Mouse (Mus musculus): ENCODE measurements at regions not wholly inside any gene's neighbourhood (a gene's known extent, or its start where the extent isn't known, plus 50 kb on each side); places are given as distances from the start of the nearest gene placed in this dataset.
"Not testable (repeated sequence)": the region's sequence is repeated elsewhere in the genome, so short reads cannot be mapped to it uniquely, and the experiment has no call there.

DNA sequence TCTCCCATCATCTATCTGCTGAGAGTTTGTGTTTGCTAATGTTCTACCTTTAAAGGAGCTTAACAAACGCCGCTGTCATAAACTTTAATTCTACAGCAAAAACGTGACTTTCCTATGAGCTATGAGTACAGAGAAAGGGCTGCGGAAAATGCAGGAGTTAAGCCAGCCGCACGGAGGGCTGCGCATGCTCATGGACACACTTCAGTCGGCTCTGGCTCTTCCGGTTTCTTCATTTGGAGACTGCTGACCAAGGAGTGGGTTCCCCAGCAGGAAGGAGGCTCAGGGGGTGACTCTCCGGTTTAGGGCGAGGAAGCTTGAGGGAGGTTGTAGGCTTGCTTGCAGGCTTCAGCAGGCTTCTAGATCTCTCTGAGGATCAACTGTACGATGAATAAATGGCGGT, 59.3 kb downstream of the Sox2 start:
- no peak for DNase-seq

DNA sequence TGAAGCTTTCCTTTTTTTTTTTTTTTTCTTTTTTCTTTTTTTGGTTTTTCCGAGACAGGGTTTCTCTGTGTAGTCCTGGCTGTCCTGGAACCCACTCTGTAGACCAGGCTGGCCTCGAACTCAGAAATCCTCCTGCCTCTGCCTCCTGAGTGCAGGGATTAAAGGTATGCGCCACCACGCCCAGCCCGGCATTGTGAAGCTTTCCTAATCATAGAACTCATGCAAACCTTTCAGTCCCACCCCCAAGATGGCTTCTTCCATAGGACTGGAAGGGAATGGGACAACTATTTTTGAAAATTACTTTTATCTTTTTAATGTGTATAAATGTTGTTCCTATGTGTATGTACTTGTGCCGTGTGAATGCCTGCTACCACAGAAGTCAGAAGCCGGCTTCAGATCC, 61.9 kb downstream of the Sox2 start:
- not testable (repeated sequence) for DNase-seq

DNA sequence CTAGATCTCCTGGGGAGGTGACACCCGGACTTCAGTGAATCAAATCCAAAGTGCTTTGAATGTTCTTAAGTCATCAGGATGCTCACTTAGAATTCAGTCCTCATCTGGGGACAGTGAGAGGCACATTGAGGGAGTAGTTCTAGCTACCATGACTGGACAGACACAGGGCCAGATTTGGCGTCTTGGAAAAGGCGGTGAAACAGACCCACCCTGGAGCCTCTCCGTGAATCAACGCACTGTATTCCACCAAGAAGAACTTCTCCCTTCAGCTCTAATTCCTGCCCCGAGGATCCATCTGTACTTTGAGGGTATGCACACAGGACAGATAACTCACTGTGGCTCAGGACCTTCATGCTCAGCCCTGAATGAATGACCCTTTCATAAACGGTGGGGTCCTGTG, 72.3 kb downstream of the Sox2 start:
- no peak for DNase-seq

DNA sequence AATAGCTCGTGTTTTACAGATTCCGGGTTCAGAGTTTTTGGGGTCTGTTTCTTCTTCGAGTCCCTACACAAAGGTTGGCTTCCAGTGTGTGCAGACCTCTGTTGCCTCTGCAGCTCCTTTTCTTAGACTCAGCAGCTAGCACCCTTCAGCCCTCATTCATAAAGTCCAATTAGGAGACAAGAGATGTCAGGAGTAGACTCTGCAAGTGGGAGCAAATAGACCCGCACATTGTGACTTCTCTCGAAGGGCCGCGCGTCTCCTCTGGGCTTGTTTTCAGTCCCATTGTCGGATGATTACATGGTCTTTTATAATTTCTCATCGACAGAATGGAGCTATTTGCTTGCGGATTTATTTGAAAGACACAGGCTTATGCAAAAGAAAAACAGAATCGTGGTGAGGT, 76.8 kb downstream of the Sox2 start:
- no peak for DNase-seq

DNA sequence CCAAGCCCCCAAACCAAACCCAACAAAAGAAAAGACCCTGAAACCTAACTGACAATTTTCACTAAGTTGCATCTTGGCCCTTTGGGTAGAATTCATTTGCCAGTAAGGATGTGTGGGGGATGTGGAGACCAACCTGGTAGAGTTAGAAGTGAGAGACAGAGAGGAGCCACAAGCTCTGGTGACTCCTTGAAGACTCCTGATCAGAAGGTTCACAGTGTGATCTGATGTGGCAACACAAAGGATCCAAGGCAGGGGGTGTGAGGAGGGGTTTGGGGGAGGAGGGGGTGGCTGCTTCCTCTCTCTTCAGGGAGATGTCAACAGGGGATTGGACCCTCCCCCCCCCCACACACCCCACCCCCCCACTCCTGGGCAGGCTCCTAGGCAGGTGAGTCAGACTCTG, 78.1 kb downstream of the Sox2 start:
- no peak for DNase-seq

DNA sequence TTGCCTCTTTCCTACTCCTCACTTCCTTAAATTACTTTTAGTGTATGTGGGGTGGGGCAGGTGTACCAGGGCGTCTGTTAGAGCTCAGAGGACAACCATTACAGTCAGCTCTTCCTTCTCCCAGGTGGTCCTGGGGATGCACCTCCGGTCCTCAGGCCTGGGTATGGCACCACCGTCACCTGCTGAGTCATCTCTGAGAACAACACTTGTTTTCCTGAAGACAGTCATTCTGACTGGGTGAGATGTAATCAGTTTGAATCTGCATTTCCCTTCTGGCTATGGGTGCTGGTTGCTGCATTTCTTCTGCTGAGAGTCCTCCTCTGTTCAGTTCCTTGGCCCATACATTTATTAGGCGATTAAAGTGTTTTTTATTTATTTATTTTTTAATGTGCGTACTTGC, 84.8 kb downstream of the Sox2 start:
- no peak for DNase-seq

DNA sequence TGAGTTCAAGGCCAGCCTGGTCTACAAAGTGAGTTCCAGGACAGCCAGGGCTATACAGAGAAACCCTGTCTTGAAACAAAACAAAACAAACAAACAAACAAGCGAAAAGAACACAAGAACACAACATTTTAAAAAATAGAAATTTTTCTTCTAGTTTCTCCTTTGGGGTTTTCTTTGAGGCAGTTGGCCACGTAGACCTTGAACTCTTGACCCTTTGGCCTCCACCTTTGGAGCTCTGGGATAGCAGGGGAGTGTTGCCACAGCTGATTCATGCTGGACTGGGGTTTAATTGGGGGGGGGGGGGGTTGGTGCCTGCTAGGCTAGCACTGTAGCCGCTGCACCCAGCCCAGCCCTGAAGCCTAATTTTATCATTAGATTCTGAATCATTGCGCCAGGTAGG, 87.8 kb downstream of the Sox2 start:
- DNase-seq = no peak

DNA sequence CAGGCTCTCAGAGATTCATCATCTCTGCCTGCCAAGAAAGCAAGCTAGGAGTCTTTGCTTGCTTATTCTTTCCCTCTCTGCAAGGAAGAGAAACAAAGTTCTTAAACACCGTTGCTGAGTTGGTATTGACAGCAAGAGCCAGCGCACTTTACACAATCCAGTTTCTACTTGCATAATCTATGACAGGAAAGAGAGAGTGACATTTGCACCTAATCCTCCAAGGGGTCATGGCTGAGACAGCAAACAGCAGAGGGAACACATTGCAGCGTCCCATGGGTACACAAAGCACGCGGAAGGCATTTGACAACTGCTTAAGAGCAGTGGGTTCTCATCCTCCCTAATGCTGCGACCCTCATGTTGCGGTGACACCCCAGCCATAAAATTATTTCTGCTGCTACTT, 88.7 kb downstream of the Sox2 start:
- no peak for DNase-seq

DNA sequence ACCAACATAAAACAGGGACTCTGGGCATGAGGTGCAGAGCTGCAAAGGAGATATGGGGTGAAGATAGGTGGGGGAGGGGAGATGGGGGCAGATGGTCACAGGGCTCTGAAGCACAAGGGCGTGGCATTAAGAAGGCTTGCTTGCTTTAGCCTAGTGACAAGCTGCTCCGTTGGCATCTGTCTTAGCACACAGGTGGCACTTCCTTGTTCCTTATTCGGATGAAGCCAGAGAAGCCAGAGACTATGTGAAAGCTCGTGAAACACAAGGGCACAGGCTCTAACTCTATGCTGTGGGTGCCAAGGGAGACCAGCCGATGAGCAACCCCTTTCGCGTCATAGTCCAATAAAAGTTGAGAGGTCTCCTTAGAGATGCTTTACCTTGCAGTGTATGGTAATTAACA, 89.5 kb downstream of the Sox2 start:
- DNase-seq = no peak

DNA sequence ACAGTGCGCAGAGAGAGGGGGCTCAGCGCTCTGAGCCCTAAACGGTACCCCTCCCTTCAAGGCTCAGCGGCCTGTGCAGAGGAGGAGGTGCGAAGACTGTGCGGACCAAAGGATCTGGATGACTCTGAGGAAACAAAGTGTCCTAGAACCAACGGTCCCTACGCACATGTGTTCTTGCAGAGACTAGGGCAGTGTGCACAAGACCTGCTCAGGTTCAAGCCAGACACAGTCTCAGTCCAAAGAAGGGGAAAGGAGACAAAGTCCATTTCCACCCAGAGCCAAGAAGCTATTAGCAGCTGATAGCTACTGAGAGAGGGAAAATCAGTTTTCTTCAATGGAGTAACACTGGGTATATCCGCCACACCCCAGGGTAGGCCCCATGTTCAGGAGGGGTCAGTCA, 89.9 kb downstream of the Sox2 start:
- DNase-seq = no peak

DNA sequence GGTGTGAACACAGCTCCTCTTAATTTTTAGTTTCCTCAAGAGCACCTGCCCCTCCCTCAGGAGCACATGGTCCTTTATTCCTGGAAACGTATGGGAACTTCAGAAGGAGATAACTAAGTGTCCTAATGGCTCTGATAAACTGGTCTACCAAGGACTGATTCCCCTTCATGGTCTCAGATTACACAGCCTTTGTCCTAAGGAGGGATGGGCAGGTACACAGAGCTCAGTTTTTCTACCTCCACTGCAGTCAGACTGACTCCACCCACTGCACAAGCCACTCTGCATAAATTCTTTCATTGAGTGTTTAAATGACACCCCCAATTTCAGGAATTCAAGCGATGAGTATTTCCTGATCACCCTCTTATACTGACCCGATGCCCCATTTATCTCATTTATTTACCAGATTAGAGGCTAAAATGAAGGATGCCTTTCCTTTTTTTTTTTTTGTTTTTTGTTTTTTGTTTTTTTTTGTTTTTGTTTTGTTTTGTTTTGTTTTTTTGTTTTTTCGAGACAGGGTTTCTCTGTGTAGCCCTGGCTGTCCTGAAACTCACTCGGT, 95.1 kb downstream of the Sox2 start:
- DNase-seq = no peak

DNA sequence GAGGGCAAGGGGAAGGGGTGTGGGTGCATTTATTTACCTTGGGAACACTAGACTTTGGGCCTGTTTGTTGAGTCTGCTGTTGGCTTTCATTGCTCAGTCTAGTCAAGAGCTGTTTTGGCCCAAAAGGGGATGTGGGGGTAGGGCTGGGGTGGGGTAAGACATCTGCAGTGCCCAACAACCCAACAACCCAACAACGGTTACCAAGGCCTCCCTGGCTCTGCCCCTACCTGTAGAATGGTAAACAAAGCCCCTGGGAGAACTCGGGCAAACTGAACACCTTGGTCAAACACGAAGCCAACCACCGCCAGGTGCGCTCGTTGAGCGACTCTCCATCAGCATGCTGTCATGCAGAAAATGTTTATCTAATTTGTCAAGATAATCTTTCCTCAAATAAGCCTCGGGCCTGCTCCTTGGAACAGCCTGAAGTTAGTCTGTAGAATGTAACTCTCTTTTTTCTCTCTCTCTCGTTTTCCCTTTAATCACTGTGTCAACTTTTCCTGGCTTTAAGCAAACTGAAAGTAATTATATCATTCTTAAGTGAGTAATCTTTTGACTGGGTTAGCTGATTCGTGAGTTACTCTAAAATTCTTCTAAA, 97.4 kb downstream of the Sox2 start:
- no peak for DNase-seq

DNA sequence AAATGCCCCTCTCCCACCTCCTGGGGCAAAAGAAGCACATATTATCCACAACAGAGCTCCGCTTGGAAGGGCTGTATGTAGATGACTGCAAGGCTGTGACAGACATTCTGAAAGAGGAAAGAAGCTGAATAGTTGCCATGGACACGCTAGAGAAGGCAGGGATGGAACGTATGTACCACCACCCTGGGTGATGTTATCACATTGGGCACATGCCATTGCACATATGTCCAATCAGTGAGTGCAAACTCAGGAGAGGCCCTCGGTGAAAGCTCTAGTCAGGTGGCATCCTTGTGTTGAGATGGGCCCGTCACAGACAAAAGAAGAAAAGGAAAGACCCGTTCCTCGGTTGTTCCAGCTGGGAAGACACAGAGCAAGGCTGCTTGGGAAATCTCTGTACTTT, 99.8 kb downstream of the Sox2 start:
- DNase-seq = no peak

DNA sequence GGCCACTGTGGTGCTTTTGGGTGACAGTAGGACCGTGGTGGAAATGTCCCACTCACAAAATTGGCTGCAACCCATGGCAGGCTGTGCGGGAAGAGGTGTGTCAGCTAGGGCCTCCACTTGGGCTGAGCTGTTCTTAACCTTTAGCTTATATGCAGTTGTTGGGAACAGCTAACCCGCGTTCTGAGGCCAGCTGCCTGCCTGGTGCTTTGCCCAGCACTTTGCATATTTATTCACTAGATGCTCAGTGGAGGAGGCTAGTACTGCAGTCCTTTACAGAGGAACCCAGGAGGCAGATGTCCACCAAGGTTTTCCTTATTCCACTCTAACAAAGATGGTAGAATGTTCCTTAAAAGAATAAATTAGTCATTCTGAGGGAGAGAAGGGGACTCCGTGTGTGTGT, 101.3 kb downstream of the Sox2 start:
- DNase-seq = no peak

DNA sequence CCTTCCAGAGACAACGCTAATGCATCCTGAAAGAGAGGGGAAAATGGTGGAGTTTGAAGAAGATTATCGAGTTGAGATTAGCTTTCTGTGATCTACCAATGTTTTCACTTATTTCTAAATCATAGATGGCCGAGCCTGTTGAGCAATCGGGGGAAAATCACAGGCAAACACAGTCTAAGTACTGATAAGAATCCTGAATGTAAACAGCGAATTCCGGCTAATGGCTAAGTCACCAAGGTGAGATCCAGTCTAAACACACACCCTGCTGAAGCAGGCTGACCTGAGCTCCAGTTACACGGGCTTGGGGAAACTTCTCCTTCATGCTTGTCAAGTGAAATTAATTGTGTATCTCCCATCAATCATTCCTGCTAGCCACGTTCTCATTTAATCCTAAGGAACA, 103.4 kb downstream of the Sox2 start:
- no peak for DNase-seq

DNA sequence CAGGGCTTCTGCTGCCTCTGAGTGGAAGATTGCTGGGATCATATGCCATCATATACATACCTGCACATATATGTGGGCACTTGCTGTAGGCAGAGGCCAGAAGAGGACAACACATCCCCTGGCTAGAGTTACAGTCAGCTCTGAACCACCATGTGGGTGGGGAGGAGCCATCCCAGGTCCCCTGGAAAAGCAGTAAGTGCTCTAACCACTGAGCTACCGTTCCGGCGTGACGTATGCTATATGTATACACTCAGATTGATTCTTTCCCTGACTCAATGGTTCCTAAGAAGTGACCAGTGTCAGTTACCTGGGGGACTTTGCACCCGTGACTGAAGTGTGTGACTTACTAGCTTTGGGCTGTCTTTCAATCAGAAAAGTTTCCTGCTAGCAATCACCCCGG, 104.6 kb downstream of the Sox2 start:
- DNase-seq = no peak

DNA sequence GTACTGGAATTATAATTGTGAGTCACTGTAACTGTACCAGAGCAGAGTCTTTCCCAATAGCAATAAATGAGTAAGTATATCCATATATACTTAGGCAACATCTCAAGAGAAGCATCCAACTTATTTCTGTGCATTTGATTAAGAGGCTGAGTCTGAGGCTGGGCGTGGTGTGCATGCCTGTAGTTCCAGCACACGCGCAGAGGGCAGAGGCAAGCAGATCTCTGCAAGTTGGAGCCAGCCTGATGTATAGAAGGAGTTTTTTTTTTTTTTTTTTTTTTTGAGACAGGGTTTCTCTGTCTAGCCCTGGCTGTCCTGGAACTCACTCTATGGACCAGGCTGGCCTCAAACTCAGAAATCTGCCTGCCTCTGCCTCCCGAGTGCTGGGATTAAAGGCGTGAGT, 105.1 kb downstream of the Sox2 start:
- DNase-seq = not testable (repeated sequence)

DNA sequence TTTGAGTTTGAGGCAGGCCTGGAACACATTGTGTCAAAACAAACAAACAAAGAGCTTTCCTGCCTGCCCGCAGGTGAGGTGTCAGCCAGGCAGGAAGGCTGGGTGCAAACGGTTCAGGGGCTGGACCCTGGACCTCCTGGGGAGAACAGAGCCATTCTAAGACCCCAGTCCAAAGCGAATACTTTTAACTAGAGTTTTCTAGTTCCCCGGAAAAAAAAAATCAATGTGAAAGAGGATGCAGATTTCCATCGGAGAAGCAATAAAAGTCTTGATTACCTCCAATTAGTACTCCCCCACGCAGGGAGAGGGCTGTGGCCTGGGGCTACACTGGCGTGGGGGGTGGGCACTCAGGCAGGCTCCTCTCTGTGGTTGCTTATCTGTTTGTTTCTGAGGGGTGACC, 106.4 kb downstream of the Sox2 start:
- DNase-seq = no peak

DNA sequence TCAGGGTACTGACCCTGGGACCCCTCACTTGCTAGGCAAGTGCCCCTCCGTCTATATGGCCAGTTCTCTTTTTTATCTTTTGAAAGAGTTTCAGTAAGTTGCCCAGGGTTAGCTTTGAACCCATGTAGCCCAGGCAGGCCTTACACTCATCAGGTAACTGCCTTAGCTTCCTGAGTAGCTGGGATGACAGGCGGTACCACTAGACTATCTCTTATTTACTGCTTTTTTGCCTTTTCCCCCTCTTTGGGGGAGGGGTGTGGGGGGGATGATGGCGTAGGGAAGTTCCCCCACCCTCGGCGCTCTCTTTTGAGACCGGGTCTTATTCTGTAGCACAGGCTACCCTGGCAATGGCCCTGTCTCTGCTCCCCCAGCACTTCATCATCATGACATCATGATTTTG, 106.9 kb downstream of the Sox2 start:
- no peak for DNase-seq

DNA sequence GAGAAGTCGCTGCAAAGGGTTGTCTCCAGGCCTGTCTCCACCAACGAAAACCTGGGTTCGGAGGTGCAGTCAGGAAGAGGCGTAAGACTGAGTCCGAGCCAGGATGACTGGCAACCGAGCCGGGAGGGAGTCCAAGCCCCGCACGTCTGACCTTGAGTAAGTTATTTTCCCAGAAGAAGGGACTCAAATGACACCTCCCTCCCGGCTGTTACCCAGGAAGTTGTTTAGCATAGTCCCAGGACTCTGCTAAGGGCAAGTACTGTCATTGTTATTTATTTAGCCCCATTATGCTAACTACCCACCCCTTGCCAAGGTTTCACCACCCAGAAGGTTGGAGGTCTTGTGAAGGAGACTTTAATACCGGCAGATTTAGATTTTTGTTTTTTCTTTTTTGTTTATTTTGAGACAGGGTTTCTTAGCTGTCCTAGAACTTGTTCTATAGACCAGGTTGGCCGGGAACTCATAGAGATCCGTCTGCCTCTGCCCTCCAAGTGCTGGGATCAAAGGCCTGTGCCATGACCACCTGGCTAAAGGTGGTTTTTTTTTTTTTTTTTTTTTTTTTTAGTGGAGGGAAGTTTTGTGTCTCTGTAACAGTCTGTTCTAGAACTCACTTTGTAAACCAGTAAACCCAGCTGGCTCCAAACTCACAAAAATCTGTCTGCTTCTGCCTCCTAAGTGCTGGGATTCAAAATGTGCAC, 107.8 kb downstream of the Sox2 start:
- DNase-seq = no peak

DNA sequence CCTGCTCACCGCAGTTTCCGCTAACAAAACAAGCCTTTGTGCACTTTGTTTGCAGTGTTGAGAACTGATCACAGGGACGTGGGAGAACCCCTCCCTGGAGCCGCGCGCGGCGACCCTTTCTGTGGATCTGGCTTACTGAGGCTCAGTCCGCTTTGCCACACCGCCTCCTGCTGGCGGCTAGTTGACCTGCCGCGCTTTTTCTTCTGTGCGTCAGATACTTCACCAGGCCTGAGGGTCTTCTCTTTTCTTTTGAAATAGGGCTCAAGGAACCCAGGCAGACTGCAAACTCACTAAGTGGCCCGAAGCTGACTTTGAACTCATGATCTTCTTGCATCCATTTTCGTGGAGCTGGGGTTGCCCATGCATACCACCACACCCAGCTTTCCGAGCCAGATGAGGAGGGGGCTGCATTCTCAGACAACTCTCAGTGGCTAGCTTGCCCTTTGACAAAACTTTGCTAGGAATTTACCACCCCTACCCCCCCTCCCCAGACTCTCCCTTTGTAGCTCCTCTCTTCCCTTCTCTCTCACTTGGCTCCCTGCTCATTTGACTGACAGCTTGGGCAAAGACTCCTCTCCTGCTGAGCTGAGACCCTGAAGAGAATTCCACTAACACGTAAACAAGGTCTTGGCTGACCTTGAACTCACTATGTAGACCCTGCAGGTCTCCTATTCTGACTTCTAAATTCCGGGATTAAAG, 109.9 kb downstream of the Sox2 start:
- no peak for DNase-seq

DNA sequence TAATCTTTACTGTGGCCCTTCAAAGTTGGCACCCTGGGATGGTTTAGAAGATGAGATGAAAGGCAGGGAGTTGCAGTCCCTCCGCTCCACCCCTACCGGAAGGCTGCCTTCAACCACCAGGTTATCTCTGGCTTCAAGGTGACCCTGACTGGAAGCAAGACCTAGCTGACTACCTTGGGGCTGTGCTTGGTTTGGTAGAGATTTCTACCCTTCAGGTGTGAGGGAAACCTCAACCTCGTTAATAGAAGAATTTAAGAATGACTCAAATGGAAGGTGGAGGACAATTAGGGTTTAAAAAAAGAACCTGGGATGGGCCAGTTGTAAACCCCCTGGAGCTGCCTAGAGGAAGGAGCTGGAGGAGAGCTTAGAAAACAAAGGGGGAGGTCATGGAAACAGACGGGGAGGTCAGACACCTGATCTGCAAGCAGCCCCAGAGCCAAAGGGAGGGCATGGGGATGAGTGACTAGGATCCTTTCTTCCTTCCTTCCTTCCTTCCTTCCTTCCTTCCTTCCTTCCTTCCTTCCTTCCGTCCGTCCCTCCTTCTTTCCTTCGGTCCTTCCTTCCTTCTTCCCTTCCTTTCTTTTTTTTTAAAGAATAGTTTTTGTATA, 111.1 kb downstream of the Sox2 start:
- no peak for DNase-seq

DNA sequence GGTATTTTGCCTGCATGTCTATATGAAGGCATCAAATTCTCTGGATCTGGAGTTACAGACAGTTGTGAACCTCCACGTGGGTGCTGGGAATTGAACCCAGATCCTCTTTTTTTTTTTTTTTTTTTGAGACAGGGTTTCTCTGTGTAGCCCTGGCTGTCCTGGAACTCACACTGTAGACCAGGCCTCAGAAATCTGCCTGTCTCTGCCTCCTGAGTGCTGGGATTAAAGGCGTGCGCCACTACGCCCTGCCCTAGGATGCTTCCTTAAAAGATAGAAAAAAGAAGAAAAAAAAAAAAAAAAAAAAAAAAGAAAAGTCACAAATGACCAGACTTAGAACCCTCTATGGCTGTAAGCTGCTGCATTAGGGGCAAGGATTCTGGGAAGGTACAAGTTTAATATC, 111.6 kb downstream of the Sox2 start:
- DNase-seq = no peak

DNA sequence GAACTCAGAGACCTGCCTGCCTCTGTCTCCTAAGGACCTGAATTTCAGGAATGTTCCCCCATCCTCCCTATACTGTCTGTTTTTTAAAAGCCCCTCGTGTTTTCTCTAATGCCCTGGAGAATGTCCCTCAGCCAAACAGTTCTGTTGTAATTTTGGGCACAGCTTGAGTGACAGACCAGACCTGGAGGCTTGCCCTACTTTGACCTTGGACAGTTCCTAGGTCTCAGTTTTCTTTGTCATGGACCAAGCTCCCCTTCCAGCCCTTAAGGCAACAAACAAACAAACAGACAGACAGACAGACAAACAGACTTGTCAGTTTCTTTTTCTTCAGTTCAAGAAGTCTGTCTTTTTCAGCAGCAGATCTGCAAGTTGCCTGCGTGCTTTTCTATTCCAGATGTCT, 114.4 kb downstream of the Sox2 start:
- DNase-seq = no peak

Measured in liver (tissue).